Mouse (Mus musculus) hematopoietic stem cell, adult 5-6 weeks (primary cell): ENCODE data around the gene Lrrc43. TPM values are rescaled to one million over a fixed set of nuclear protein-coding genes. Genes with fewer than 3 reads are reported as not detected.
"Not testable (repeated sequence)": the region's sequence is repeated elsewhere in the genome, so short reads cannot be mapped to it uniquely, and the experiment has no call there.

Source experiments
- ATAC-seq, 2 experiments: fragments of 125-278 bp in 1 of 2; replicated peaks in 1 of 2; 2 replicates each; pipeline ENCODE4 v1.8.0; 2016 to 2017; ENCODE audit warnings: inconsistent platforms in 2 of 2, mild to moderate bottlenecking in 2 of 2, moderate number of reproducible peaks in 2 of 2, low read depth in 1 of 2, moderate TSS enrichment in 1 of 2; ENCODE audit not compliant: low FRiP score in 2 of 2, poor library complexity in 2 of 2, severe bottlenecking in 2 of 2, insufficient read depth in 1 of 2, low TSS enrichment in 1 of 2
- total RNA-seq: library from RNA; stranded (forward); fragments of 172-1452, 232-1000 nt; gene quantifications from 2 replicates; pipeline ENCODE4 v1.2.3, GENCODE M21; 2017

Gene Lrrc43
- total RNA-seq, 1 experiment from 2014 or later = not detected

DNA sequence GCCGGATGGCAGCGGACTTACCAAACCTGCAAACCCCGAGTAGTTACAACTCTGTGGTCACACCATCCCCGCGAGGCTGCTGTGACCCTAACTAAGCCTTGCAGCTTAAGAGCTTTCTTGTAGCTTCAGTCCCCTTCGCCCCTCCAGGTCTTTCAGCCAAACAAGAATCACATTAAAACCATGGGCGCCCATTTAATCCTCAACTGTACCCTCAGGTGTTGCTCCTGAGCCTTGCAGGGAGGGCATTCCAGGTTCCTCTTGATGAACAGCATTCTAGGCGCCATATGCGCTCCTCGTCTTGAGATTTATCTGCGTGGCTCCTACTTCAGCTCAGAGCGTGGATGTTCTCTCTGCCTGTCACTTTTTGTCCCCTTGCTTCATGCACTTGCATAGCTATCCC lies 19.8 kb downstream of the Lrrc43 start:
- no peak for ATAC-seq

DNA sequence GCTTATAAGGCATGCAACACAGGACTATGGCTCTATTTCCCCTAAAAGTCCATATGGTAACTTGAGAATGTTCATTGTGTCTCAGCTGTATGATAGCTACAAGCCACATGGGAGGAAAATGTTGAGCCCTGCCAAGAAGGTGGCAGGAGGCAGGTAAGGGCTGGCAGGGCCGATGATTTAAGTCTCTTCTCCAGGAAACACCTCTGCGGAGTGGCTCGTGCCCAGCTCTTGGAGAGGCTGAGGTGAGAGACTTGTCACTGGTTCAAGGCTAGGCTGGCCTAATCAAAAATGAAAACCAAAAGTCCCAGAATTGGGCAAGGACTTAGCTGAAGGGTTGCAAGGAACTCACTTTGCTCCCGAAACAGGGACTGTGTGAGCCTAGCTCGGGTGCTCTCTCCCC lies 21.1 kb downstream of the Lrrc43 start, which contains the start of gene B3gnt4:
B3gnt4 (plus strand) TSS at position 301 of the 400 bp plus-strand sequence.
- ATAC-seq = no peak

DNA sequence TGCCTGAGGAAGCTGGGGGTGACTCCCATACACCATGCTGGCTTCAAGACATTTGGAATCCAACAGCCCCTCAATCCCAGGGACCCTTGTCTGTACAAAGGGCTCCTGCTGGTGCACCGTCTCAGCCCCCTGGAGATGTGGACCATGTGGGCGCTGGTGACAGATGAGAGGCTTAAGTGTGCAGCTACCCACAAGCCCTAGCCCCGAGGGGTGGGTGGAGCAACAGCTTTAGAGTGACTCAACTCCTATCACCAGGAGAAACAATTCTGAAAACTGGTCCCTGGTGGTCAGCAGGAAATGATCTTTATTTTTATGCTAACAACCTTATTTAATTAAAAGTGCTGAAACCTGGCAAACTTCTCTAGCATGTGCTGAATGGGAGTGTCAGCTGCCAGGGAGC lies 22.3 kb downstream of the Lrrc43 start:
- not testable (repeated sequence) for ATAC-seq

DNA sequence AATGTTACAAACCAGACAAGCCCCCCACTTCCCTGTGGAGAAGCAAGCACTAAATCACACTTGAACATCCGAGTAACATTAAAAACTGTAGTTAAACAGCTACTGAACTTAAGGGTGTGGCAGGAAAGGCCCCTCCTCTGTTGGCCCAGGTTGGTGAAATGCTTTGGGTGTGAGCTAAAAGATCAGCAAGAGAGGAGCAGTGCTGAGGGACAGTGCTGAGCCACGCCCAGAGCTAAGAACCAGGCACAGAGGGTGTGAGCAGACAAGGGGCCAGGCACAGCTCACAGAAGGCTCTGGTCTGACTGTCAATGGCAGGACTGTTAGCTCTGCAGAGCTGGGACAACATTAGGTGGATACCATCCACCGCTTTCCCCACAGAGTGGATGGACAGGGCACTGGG lies 23.0 kb downstream of the Lrrc43 start:
- ATAC-seq = no peak

DNA sequence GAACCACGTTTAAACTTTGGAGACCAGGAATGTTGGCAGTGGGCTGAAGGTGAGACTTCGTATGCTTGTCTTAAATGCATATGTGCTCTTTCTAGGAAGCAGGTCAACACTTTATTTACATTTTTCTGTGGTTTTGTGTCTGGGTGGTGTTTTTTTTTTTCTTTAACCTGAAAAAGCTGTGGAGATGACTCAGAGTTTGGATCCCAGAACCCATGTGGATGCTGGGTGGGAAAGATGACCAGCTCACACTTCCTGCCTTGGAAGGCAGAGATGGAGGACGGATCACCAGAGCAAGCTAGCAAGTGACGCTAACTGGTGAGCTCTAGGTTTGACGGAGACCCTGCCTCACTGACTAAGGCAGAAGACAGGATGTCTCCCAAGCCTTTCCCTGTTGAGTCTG lies 25.8 kb downstream of the Lrrc43 start:
- ATAC-seq = no peak

DNA sequence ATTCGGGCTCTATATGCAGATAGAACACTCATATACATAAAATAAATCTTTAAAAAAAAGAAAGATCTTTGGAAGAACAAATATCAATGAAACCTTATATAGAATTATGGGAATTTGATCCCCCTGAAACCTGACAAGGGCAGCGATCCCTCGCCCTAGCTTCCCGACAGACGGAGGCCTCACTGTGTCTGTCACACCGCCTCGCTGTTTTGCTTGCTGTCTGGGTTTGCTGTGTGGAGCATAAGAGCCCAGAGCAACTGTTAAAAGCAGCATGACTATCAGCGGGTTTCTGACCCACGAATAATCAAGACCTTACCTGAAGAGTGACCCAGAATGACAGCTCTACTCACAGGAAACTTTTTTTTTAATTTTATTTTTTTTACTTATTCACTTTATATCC lies 31.6 kb downstream of the Lrrc43 start:
- ATAC-seq = no peak

DNA sequence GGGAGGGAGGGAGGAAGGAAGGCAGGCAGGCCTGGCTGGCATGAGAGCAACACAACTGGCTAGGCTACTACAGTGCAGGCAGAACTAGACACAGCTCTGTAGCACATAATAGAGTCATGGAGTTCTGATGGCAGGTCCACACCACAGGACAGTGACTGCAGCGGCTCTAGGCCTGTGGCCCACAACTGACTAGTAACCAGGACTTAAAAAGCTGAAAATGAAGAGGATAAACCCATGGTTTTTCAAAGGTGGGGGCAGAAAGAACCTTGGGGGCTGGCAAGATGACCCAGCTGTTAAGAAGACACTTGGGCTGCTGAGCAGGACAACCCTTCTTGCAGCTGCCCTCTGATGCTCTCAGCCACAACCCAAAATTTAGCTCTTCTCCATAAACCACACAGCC lies 32.5 kb downstream of the Lrrc43 start:
- ATAC-seq = no peak

DNA sequence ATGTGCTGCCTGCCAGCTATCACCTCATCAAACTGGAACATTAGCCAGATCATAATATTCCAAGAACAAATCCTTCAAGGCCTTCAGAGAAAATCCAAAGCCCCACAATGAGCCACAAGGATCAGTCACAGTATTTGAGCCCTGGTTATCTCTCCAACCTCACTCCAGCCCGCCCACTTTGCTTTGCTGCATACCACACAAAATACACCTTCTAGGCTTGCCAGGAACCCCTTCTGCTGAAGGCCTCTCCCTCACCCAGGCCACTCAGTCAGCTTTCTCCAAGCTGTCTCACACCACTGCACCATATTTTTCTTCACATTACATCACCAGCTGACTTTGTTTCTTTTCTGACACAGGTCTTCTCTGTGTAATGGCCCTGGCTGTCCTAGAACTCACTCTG lies 33.1 kb downstream of the Lrrc43 start:
- no peak for ATAC-seq

DNA sequence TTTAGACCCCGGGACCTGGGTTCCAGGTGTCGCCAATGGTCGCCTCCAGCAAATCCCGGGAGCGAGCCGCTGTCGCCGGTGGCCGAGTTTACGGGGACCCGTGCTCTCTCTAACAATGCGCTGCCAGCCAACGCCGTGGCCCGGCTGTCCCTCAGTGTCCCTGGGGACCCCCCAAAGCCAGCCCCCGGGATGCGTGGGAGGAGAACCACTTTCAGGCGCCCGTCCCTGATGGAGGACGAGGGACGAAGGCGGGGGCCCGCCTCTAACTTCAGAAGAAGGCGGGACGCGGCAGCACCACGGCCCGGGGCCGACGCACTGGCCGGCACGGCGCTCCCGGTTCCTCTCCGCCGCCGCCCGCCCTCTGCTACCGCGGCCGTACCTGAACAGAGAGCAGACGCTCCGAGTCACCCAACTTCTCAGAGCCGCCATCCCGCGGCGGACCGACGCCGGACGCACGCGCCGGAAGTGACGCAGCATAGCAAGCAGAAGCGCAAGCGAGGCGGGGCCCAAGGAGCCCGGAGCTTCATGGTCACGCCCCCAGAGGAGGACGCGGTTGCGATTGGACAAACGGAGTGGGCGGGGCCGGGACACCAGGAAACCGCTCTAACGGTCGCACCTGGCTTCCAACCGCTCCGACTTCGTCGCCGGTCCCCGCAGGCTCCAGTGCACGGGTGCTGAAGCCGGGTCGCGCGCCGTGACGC lies 34.7 kb downstream of the Lrrc43 start, which contains the start of gene Diablo:
Diablo (minus strand) TSS at position 485 of the 701 bp plus-strand sequence.
- peak; percentile 93 to 95 for ATAC-seq

DNA sequence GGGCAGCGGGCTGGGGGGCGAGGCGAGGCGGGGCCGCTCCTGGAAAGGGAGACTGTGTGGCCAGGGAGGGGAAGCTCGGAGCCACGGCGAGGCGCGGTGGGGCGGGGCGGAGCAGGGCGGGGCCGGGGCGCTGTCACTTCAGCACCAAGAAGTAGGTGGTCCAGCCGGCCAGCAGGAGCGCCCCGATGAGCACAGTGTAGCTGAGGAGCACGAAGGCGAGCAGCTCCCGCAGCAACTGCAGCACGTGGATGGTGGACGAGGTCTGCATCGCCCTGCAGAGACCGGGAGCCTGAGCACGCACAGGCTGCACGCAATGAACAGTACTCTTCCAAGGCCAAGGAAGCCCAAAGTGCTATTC lies 35.3 kb downstream of the Lrrc43 start:
- peak; percentile 57 to 78 for ATAC-seq

DNA sequence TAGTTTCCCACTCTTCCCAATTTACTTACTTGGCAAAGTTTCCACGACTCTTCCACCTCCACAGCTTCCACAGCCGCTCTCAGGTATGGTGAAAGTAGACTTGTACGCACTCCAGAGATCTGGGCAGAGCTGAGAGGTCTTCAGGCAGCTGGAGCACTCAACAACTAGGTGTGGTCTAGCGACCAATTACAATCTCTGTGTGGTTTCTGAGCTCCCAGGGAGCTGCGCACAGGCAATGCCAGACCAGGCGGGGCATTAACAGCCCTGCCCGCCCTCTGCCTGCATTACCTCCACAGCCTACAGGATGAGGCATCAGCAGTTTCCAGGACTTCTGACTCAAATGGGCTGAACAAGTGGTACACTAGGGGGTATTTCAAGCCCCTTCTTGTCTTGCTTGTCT lies 36.2 kb downstream of the Lrrc43 start, which contains the start of gene Gm49027:
Gm49027 (minus strand) TSS at position 208 of the 400 bp plus-strand sequence.
- ATAC-seq = no peak

DNA sequence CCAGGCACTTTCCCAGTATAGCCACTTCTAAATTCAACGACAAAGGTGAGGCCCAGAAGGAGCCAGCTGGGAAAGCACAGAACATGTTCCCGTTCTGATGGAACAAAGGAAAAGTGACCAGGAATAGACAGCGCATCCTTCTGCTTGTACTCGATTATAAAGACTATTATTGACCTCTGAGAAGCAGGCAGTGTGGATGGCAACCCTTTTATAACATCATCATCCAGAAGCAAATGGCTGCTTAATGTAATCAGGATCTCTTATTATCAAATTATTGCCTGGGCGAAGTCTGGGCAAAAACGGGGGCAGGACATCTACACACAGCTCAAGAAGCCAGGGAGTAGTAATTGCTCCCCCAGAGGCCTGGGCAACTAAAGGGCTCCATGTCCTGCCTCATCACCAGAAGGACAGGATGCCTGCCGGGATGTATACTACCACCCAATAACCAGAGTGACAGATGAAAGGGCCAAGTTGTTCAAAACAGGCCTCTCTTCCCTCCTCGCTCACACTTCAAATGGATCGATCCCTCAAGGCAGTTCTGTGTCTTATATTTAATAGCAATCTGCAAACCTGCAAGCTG lies 36.9 kb downstream of the Lrrc43 start:
- ATAC-seq = no peak

DNA sequence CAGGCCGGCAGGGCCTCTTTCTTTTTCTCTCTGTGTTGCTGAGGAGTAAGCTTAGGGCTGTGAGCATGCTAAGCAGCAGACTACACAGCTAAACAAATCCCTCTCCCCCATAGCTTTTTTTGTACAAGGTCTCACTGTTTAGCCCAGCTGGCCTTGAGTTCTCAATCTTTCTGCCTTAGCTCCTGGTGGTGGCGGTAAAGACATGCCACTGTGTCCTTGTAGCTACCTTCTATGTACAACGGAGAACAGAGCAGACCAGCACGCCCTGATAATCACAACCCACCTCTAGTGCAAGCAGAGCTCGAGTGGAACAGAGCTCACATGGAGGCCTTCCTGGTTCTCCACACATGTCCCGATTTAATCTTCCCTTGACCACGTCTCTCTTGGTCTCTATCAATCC lies 39.5 kb downstream of the Lrrc43 start:
- ATAC-seq = no peak

DNA sequence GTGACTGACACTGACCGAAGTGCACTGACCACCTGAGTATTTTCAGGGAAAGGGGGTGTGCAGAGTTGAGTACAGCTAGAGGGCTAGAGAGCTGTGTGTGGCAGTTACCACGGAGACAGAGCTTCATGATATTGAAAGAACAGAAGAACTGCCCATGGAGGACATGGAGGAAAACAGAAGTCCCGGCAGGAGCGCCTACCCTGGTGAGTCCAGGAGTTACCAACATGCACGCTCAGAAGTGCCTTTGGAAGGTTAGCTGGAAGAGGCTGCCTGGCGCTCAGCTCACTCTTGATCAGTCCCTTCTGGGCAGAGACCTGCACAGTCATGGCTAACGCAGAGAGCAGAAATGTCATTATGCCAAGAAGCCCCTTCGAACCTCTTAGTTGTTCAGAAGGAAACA lies 41.0 kb downstream of the Lrrc43 start:
- ATAC-seq = no peak

DNA sequence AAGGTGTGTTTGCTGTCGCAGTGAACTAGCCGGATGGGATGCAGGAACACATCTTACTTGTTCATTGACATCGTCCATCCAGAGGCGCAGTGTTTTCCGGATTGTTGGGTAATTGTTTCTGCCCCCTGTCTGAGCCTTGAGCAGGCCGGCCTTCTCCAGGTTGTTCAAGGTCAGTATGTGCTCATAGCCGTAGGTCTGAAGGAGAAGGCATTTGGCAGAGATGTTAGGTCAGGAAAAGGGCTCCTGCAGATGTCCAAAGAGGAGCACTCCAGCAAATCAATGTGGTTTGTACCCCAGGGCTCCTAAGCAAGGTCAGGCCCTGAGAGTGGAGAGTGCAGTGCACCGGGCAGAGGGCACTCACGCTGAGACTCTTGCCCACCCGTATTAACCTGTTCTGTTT lies 44.7 kb downstream of the Lrrc43 start:
- ATAC-seq = no peak

DNA sequence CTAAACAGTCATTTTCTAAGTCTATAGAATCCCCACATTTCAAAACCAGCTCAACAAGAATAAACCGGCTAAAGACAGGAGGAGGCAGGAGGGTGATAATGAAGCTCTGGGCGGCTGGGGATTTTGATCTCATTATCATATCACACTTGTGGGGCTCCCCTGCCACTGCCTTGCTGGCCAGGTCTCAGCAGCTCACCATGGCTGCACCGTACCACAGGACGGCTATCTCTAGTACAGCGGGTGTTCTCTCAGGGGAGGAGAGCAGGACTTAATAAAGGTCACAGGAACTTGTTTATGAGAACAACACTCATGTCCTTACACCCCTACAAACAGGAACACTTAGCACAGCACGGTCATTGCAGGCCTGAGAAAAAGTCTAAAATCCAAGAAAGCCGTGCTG lies 66.6 kb downstream of the Lrrc43 start:
- ATAC-seq = no peak; a peak in 1 of 4 replicates

DNA sequence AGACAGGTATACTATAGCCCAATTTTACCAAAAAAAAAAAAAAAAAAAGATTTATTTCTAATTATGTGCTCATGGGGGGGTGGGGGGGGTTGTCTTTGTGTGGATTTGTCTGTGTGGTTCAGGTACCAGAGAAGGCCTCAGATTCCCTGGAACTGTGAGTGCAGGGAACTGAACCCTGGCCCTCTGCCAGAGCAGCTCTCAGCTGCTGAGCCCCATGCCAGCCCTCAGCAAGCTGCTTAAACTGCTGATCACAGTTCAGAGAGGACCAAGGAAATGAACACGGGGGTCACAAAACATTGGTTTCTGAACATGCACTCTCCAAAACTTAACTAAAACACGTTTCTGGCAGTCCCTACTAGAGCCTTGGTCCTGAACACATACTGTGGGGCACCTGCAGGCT lies 67.3 kb downstream of the Lrrc43 start:
- no peak for ATAC-seq
